Mouse (Mus musculus): ENCODE data around the gene Anks1.
"Not testable (repeated sequence)": the region's sequence is repeated elsewhere in the genome, so short reads cannot be mapped to it uniquely, and the experiment has no call there.

The Anks1 gene

DNA sequence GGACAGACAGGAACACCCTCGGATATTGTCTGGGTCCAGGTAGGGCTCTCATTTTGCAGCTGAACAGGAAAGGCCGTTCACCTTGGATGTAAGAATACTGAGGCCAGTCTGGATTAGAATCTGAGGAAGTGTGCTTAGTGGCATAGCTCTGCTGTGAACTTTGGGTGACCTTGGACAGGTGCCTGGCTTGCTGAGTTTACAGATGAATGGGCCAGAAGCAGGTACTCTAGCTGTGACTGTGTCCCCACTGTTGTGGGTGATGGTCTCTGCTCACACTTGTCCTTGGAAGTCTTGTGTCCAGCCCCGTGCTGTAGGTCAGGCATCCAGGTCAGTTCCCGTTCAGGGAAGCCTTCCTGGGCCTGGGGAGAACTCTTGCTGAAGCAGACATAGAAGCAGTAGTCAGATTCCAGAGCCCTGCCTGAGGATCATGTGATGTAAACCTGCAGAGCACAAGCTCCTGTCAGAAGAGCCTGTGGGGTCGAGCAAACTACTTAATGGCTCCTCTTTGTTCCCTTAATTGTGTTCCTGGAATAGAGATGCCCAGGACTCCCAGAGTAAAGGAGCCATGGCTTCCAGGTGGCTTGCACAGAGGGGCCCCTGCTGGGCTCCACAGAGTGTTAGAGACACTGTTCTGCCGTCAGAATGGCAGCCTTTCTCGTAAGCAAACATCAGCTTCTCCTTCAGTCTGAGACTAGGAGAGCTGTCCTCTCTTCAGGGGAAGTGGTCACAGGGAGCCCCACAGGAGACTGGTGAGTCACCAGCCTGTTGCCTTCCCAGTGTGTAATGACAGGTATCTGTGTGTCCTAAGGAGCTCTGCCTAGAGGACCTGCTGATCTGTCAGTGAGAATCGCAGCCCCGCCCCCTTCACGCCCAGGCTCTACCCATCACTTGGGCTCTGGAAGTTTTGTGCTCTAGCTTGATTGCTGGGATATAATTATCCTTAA lies 85.2 kb downstream of the Anks1 start:
- in situ Hi-C loops (cut with MboI, MseI): no loop called here

DNA sequence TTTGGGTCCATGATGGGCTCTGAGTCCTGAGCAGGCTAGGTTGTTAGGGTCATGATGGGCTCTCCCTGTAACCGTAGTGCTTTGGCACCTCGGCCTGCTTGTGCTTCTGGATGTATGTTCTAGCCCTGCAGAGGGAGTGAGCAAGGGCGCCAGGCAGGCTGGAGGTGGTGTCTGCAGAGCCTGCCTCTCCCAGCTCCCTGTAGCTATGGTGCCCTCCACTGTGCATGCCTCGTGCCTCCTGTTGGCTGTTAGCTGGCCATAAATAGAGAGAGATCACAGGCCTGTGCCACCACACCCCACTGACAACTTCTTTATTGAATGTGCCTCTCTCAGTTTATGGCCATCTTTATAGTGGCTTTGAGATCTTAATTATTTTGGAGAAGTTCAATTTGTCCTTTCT lies 87.2 kb downstream of the Anks1 start:
- in situ Hi-C loops (cut with MboI, MseI): no loop called here

DNA sequence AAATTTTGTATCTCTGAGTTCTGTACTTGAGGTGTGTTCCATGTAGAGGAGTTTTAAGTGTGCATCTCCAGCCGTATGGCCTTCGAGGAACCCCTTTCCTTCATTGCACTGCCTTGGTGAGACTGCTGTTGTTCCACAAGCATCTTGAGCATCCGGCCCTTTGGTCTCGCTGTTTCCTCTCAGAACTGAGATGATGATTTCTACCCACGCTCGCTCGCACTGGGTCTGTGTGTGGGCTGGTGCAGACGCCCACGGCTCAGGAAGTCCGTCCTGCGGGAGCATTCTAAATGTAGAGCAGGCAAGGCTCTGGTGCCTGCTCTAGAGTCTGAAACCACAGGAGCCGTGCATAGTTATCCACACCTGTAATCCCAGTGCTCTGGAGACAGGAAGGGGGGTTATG lies 88.1 kb downstream of the Anks1 start:
- in situ Hi-C loops (cut with MboI, MseI): no loop called here

DNA sequence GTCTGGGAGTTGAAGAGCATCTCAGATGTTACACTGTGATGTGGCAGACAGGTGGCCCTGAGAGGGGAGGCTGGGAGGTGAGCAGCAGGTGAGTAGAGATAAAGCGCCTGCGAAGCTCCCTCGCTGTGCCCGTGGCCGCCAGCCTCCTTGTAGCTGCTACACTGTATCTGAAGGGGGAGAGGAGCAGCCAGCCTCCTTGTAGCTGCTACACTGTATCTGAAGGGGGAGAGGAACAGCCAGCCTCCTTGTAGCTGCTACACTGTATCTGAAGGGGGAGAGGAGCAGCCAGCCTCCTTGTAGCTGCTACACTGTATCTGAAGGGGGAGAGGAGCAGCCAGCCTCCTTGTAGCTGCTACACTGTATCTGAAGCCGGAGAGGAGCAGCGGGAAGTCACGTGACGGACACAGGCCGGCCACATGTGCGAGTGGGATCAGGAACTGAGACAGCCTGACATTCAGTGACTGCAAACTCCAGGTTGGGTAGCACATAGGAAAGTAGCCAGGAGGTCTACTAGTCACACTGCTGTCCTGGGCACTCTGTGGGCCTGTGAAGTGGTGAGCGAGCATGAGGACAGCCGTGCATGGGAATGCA lies 90.7 kb downstream of the Anks1 start:
- in situ Hi-C loops (cut with MboI, MseI): not testable (repeated sequence)

DNA sequence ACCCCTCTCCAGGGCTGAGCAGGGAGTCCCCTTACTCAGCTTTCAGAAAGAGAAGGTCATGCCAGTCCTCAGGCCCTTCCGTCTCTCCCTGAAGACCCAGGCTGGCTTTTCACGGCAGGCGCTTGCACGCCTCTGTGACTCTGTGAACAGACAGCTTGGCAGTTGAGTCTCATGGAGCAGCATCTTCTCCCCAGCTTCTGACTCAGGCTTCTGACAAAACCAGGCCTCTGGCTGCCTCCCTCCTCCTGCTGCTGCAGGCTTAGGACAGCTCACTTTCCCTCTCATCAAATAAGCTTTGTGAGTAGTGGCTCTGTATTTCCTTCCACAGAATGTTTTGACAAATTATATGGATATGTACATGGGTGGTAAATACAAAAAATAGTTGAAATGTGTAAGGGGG lies 91.3 kb downstream of the Anks1 start:
- in situ Hi-C loops (cut with MboI, MseI): no loop called here

DNA sequence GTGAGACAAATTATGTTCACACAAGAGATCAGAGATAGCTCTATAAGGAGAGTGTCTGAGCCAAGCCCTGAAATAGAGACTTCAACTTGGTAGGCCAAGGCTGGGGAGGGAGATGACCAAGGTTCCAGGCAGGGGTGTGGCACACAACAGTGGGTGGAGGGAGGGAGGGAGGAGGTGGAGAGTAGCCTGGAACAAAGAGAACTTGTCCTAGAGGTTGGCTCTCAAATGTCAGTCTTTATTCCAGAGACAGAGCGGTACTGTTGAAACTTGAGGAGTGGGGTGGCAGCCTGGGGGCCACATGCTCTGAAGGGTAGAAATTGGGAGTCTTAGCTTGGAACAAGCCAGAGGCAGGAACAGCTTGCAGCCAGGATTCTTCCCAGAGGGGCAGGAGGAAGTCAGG lies 91.7 kb downstream of the Anks1 start:
- in situ Hi-C loops (cut with MboI, MseI): no loop called here

DNA sequence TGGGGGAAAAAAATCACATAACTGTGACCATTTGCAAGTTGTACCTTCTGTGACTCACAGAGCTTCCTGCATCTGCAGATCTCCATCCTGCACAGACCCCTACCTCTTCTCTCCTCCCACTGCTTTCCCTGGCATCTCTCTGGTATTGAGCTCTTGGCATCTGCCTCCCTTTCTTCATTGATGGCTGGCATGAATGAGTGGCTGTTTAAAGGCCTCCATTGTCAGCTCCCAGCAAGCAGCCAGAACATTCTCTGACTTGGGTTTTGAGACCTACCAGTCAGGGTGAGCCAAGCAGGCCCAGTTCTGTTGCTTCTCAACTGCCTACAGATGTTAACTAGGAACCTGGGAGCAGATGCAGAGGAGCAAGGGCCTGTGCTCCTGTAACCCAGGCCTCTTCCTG lies 96.3 kb downstream of the Anks1 start:
- in situ Hi-C loops (cut with MboI, MseI): no loop called here

DNA sequence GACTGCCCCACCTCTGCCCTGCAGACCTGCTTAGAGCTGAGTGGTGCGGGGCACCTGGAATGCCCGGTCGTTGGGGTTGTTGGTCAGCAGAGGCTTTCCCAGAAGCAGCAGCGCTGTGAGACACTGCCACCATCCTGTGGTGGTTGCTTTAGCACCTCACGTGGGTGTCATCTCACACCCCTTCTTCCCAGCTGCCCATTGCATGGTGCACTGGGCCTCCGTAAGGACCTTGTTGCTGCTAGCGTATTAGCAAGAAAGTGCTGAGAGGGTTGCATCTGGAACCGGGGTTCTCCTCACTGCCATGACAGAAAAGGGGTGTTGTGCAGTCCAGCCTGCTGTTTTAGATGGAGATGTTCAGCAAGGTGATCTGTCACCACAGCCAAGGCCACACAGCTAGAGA lies 97.1 kb downstream of the Anks1 start:
- in situ Hi-C loops (cut with MboI, MseI): no loop called here

DNA sequence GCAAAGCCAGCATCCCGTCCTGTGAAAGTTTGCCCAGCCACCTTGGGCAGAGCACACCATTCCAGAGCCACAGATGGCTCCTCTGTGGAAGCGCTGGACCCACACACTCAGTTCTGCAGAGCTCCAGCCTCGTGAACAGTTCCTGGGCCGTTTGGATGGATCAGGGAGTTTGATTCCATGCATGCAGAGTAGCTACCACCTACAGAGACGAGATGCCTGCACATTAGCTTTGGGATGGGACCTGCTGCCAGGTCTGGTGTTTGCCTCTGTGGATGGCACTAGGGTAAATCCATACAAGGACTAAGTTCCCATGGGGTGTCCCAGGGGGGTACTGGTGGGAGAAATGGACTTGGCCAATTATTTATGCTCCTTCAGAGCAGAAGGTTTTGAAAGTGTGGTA lies 97.5 kb downstream of the Anks1 start:
- in situ Hi-C loops (cut with MboI, MseI): no loop called here

DNA sequence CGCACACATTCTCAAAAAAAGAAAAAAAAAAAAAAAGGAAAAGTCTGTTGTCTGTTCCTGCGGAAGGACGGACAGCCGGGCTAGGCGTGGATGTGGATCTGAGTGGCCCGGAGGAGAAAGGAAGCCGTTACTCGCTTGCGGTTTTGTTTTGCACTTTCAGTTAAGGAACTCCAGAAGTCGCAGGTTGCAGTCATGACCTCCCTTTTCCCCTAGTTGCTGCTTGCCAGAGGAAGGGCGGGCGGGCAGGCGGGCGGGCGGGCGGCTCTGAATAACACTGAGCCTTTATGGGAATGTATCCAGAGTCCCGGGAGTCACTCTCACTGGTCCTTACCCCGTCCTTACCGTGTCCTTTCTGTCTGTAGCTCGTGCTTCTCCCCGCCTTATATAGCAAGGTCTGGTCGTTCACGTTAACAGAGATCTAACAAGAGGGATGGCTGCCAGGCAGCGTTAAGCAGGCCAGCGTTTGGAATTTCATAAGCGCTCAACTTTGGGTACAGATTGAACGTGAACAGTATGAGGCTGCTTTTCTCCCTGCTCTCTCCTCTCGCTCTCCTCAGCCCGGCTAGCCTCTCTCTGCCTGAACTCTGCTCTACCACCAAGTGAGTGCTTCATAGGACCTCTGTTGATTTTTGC lies 98.2 kb downstream of the Anks1 start:
- in situ Hi-C loops (cut with MboI, MseI): no loop called here

DNA sequence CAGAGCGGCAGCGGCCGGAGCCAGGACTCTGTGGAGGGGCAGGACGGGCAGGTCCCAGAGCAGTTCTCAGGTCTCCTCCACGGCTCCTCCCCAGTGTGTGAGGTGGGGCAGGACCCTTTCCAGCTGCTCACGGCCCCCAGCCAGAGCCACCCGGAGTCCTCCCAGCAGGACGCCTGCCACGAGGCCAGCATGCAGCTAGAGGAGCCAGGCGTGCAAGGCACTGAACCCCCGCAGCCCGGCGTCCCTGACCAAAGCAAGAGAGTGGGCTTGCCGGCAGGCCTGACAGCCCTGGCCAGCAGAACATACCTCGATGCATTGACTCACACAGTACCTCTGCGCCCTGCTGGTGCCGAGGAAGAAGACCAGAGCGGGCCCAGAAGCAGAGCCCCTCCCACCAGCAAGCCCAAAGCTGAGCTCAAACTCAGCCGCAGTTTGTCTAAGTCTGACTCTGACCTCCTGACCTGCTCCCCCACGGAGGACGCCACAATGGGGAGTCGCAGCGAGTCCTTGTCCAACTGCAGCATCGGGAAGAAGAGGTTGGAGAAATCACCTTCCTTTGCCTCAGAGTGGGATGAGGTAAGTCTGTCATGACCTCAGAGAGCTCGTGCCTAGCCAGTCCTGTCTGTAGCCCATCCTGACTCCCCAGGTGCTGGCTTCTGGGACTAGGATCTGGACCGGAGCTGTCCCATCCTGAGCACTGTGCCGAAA lies 98.9 kb downstream of the Anks1 start:
- in situ Hi-C loops (cut with MboI, MseI): no loop called here

DNA sequence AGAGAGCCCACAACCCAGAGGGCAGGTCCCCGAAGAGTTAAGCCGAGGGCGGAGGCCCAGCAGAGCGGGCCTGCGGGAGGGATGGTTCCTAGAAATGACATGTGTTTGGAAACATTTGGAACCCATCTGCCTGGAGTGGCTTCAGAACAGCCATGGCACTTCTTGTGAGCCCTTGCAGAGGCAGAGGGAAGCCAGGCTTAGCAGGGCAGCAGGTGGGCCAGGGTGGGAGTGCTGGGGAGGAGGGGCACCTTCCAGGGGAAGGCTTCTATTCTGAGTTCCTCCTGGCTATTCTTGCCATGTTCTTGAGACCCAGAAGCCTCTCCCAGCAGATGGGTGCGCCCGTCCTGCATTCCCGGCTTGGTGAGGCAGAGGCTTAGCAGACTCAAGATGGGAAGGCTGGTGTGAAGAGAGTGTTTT lies 99.5 kb downstream of the Anks1 start:
- in situ Hi-C loops (cut with MboI, MseI): no loop called here

DNA sequence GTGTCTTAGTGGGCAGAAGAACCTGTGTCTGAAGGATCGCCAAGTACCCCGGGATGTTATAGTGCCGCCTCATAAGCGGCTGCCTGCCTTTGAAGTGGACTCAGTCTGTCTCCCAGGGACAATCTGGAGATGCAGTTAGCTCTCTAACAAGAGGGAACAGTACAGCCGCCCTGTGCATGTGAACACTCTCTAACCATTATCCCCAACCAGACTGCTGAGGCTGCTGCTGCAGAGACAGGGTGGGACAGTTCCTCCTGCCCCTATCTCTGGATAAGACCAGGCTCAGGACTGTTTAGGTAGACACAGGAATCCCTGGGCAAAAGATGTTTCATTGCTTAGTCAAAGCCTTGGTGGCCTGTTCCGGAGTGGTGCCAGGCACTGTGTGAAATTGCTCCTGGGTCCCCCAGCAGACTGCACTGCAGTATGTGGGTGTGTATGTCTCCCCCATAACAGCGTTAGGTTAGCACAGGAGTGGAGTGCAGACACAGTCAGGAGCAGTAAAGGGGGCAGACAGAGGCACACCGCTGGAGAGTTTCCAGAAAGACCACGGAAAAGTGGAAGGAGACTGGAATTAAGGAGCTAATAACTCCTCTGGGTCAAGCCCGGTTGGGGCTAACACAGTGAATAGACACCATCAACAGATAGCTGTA lies 100.1 kb downstream of the Anks1 start:
- in situ Hi-C loops (cut with MboI, MseI): no loop called here

DNA sequence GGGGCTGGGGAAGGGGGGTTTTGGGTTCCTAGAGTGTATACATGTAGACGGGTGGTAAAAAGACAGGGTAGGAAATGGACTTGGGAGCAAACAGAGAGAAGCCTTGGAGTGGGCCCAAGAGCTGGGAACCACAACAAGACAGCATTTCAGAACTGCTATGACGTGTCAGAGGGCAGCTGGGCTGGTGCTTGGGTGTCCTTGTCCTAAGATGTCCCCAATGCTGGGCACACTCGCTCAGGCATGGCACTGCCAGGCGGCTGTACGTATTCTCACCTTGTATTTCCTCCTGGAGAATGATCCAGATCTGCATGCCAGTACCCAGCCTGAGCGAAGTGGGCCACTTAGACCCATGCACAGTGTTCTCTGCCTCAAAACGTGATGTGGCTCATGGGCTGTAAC lies 100.6 kb downstream of the Anks1 start:
- in situ Hi-C loops (cut with MboI, MseI): no loop called here

DNA sequence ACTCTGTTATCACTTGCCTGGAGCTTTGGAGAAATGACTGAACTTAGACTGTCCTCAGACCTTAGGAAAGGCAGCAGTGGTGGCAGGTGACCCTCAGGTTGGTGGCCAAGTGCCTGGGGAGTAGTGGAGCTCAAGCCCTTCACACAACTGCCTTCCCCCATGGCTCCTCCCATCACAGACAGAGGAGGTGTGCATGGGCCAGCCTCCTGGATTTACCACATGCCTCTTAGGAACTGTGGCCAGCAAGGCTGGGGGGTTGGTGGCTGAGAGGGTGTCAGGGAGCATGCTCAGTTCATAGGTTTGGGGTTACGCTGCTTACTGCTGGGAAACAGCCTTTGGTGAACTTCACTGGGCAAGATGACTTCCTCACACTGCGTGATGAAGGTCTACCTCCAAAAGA lies 101.8 kb downstream of the Anks1 start:
- in situ Hi-C loops (cut with MboI, MseI): no loop called here

DNA sequence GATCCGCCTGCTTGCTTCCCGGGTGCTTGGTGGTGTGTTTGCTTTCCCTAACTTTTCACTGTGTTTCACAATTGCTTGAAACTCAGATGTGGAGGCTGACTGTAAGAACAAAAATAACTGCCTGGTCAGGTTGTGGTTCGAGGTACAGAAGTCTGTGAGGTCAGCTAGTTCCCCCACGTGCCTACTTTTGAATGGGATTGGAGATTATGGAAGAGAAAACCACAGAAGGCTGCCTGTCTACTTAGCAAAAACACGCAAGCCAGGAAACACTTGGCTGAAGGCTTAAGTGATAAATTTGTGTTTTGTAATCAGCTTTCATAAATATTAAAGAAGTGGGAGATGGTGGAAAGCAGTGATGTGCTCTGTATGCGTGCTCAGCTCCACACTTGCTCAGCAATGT lies 103.7 kb downstream of the Anks1 start:
- in situ Hi-C loops (cut with MboI, MseI): no loop called here

DNA sequence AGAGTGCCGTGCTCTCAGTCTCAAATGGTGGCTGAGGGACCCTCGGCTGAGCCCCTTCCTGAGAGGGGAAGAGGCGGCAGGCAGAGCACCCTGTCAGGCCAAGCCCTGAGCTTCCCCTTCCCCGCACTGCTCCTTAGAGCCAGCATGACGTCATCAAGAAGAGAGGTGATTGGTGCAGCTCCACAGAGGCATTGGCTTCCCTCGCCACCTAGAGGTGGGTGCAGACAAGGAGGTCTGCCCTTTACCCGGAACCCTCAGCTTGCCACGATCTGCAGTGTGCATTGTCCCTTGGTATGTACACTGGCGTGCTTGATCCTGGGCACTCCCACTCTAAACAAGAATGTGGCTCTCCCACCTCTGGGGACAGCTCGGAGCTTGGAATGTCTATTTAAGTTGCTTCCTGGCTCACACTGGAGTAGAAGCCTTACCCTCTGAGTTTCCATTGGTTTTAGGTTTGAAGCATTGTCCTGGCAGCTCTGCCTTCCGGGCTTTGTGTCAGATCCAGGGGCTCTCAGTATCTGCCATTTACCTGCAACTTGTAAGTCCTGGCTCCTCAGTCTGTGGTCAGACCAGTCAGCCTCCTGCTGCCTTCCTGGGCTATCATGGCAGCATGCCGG lies 104.3 kb downstream of the Anks1 start:
- in situ Hi-C loops (cut with MboI, MseI): no loop called here

DNA sequence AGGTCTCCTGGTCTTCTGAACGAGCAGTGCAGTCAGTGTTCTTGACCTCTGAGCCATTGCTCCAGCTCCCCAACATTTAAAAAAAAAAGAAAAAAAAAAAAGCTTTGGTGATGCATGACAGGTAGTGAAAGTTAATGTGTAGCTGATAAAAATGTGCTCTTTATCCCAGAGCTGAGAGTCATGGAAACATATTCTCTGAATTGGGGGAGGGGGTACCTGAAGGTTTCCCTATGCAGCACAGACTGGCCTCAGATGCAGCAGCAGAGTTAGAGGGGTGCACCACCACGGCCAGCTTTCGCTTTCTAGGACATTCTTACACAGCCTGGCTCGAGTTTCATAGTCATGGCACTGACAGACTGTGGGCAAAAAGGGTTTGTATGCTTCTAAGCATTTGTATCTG lies 105.3 kb downstream of the Anks1 start:
- in situ Hi-C loops (cut with MboI, MseI): no loop called here

DNA sequence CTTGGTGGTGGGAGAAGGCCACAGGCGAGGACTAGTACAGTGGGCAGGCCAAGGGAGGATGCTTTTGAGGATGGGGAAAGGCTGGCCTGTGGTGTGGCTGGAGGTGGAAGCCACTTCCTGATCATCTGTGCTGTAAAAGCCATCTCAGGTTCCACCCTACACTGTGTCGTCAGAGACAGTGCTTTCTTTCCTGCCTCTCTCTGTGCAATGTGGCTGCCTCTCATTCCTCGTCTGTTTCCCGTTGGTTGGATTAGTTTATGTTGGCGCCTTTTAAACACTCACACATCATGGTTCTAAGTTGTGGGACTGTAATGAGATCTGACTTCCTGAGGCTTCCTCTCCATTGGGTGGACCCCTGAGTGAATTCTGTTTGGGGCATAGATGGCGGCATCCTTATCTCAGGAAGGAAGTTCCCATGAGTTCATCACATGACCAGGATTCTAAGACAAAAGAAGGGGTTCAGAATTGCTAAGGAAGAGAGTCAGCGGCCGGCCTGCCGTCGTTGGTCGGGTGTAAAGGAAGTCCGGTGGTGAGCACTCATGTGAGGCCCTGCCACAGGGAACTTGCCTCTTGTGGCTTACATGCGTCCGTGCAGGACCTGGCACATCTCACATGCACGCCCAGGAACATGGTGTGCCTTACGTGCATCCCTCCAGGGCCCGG lies 106.1 kb downstream of the Anks1 start:
- in situ Hi-C loops (cut with MboI, MseI): no loop called here

DNA sequence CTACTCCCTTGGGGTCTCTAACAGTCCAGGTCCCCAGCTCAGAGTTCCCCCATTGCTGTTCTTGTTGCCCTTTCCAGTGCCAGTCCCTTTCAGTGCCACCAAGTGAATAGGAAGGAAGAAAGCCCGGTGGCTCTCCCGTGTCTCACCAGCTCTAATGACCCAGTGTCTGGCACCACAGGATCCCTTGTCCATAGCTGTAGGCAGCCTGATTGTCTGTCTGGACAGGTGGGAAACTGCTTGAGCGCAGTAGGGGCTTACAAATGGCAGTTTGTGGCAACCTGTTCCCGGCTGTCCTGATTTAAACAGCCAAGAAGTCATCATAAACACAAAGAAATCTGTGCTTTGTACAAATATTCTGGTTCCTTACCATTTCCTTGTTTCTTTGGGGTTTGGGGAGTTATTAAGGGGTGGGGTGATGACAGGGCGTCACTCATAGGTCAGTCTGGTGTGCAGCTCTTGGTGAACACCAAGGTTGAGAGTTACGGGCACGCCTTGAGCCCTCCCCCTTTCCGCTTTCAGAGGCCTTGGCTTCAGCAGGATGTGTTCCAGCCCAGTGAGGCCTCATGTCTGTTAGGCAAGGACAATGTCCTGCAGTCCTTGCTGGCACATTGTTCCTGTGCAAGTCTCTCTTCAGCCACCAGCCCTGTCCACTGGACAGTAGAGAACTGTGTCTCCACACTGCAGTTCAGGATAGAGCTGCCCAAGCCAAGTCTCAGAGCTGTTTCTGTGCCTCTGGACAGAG lies 107.1 kb downstream of the Anks1 start:
- in situ Hi-C loops (cut with MboI, MseI): no loop called here
